Mouse (Mus musculus) right cerebral cortex, postnatal 36 days (tissue): ENCODE data around the gene Bcl11b.
A peak's percentile ranks its signal among the peaks of the same experiment; 100 is the strongest.

ENCODE experiments used
- DNase-seq, 2 experiments: peaks; one replicate each; pipeline ENCODE4 v3.0.0; 2022; ENCODE audit warnings: low spot score in 2 of 2, mixed read lengths in 1 of 2

Gene Bcl11b

DNA sequence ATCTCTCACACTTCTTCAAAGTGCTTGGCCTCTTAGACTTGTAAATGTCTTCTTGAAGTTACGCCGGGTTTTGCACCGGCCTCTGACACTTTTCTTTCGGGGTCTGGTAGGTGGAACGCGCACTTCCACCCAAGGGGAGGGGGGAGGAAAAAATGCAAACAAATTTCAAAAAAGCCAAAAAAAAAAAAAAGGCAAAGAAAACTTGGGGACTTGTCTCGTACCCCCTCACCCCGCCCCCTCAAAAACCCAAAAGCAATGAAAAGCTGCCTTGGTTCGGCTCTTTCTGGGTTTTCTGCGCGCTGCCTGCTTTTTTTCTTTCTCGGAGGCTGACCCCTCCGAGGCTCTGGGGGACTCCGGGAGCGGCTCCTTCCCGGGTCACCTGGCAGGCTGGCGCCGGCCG is at the start of gene Bcl11b:
Gene Bcl11b, minus strand, starts transcription at position 120 of the 400 bp plus-strand sequence.
- DNase-seq: no peak

DNA sequence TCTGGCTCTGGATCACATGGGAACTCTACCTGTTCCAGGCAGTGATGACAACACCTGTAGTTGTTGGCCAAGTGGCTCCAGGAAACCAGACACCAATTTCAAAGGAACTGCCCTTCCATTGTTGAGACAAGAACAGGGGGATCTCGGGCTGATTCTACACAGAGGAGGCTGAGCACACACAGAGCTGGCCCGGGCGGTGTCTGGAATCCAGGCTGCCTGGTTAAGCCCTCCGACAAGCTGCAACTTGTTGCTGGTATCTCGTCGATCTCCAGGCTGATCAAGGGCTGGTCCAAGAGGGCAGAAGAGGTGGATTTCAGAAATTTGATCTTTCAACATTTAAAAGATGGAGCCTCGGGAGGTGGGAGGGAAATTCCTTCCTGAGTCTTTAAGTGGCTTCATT is 47.6 kb upstream of the Bcl11b start:
- DNase-seq: no peak

DNA sequence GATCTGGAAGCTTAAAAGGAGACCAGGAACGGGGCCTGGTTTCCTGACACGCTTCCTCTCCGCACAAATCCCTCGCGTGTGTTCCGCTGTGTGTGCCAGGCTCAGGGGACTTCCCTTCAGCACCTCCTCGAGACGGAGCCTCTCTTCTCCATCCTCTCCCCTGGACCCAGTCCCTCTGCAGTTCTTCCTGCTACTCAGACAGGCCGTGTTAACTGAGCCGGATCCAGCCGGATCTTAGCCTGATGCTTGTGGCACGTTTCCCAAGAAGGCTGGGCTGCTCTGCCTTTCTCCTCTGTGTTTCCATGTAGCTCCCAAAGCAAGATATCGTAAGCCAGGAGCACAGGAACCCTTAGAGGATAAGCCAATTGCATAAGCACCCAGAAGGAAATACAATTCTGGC is 46.2 kb upstream of the Bcl11b start:
- peak in 1 of 2 experiments; percentile 17 for DNase-seq

DNA sequence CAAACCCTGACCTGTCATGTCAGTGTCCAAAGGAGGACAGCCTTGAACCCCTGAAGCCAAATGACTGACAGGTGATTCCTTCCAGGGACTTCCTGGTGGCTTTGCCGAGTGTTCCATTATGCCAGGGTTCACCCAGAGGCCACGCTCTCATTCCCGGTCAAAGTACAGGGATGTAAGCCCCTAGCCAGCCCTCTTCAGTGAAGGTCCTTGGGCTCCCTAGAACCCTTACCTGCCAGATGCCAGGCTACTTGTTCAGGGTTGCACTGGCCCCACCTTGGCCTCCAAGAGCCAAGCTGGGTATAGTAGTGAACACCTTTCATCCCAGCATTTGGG is 38.8 kb upstream of the Bcl11b start:
- no peak for DNase-seq

DNA sequence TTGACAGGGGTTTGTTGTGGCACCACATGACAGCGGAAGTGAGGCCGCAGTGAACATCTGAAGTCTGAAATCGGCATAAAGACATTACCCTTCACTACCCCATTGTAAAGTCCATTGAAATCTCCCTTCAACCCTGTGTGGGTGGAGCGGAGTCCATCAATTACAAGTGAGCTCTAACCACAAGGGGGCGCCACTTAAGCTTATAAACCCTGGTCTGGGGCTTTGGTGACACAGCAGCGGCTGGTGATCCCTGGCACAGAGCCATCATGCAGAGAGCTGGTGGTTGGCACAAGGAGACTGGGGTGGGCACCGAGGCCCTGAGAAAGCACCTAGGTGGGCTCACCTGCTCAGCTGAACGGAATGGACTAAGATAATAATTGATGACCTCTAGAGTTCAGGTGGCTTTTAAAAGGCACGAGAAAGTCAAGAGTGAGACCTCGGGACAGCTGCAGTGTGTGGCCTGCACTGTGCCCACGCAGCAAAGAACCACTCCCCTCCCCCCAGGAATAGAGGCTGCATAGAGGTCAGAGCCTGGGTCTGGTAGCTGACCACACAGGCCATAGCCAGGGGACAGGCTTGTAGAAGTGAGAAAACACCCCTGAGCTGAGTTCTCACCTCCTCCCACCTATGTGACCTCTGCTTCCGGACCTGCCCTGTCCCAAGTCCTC is 38.3 kb upstream of the Bcl11b start:
- peak; percentile 23 to 42 for DNase-seq

DNA sequence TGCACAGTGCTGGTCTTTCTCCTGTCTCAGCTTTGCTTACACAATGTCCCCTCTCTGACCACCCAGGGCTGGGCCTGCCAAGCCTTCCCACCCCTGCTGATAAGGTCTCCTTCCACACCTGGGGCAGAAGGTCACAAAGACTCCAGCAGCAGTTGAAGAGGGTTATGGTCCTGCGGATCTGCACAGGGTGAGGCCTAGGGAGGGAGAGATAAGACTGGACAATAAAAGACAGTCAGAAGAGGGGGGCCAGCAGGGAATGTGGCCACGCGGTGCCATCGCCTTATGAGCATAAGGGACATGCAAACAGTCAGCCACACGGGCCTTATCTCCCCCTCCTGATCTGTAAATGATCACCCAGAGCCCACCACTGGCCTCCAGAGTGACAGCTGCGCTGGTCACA is 34.0 kb upstream of the Bcl11b start:
- DNase-seq: no peak

DNA sequence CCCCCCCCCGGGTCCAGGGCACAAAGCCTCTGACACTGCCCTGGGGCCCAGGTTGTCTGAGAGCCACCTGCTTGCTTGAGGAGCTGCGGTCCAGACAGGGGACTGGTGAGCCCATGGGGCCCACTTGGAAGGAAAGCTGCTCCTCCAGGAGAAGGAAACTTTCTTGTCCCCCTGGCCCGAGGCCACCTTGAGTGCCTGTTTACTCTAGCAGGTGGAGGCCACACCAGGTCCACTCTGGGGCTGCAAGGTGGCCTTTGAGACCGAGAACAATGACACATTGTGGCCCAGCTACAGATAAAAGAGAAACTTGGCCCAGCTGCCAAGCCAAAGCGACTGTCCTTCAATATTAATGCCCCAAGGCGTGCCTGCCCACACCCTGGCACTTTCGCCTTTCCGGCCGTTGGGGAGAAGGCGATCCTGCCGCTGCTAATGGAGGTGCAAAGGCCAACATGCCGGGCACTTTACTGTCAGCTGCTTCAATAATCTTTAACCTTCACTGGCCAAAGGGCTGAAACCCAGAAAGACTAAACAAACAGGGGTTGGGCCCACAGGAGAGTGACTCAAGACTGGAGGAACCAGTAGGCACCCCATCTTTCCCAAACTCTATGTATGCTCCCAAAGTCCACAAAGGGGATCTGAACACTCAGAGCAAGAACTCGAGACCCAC is 32.1 kb upstream of the Bcl11b start:
- no peak for DNase-seq

DNA sequence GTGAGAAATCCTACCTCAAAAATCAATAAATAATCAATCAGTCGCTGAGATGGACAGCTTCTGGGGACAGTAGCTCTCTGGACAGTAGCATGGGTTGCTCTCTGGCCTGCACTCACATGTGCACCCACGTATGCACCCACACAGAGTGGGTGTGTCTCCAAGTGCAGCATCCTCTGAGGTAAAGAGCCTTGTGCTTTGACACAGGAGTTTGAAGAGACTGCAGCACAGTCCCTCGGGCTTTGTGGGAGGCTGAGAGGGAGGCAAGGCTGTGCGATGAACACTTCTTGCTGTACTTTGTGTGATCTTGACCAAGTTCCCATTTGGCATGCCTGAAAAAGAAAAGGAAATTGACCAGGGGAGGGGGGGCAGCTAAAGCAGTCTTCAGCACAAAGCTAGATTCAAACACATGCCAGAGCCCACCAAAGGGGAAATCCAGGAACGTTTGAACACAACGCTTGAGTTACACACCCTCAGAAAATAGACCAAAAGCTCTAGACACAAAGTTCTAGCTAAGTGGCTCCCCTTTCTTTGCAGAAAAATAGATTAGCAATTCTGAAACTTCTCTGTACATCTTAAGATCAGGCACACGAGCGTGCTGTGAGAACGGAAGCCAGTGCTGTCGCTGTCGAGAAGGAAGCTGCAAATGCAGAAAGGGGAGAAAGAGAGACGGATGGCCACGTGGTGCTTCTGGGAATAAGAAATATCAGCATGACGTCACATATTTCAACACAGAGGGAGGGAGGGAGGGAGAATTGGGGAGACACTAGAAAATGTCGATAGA is 19.6 kb upstream of the Bcl11b start:
- DNase-seq: no peak

DNA sequence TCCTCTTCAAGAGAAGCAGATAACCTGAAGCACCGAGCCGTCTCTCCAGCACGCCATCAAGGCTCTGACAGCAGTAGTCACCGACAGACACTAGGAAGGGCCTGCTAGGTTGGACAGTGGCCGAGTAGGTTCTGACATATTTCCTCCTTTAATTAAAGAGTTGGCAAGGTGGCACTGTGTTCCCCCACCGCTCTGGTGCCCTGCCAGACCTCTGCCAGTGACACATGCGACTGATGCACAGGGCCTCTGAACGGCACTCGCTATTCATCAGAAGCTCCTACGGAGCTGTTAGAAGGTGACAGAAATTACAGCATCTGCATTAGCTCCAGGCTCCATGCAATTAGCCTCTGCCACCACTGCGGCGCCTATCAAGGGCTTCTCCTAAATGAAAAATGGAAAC is 8.6 kb upstream of the Bcl11b start:
- no peak for DNase-seq

DNA sequence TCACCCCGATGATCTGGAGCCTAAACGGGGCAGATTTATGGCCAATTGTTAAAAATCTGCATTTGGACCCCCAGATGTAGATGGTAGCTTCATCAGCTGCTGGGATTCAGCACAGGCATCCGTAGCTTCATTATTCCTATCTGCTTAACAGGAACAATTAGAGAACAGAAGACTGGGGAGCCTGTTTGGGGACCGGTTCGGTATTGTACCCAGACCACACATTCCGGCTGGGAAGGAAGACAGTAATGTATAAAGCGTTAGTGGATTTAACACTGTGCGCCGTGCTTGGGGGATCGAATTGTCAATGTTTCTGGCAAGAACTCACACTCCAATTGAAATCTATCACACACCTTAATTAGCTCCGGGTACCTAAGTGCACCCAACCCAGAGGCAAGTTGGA is 6.9 kb upstream of the Bcl11b start:
- no peak for DNase-seq

DNA sequence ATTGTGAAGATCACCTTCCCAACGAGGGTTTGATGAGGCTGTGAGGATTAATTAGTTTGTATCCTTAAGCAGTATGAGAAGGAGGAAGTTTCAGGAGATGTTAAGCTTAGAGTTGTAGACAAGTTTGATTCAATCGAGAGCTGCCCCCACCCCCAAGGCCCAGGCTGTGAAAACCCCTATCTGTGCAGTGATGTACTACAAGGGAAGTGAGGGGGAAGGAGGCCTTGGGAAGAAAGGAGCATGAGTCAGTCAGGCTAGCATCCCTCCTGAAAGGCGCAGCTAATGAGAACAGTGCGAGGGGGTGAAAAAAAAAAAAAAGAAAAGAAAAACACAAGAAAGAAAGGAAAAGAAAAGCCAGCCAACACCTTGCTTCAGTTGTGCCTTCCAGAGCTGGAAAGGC is 5.8 kb upstream of the Bcl11b start:
- no peak for DNase-seq

DNA sequence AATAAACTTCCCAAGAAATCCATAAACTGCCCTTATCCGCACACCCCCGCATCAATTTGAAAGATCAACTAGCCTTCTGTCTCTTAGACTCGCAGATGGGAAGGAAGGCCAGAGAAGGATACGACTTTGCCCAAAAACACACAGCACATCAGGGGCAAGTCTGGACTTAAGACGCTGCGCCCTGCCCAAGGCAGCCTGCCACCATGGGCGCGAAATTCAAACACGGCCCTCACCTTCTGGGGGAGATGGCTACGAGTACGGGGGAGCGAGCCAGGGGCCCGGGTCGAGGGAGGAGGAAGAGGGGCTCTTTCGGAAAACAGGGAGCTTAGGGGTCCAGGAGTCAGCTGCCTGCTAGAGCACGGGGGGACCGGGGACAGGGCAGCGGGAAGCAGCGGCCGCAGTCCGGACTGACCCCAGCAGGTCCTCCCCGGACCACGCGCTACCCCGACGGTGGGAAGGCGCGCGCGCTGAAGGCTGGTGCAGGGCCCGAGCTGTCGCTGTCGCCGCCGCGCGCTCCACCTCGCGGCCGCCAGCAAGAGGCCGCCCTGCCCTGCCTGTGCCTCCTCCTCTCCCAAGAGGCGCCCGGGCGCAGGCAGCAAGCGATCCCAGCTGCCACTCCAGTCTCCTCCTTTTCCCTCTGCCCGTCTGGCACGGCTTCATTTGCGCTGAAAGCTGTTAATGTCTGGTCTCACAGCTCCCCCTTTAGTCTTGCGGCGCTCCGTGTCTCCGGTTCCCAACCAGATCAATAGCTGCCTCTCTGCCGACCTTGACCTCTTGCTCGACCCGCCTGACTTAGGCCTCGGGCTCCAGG is 2.6 kb upstream of the Bcl11b start:
- peak; percentile 55 to 64 for DNase-seq

DNA sequence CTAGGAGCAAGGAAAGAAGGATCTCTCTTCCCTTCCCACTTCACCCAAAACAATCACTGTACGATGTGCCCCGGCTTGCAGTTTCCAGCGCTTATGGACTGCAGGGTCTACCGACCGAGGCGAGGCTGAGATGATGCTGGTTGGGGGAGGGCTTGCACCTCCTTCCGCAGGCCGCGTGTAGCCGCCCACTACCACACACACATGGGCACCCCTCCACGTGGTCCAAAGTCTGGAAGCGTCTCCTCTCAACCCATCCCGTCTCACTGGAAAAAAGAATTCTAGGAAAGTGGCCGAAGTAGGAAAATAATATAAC is 2.0 kb upstream of the Bcl11b start:
- no peak for DNase-seq

DNA sequence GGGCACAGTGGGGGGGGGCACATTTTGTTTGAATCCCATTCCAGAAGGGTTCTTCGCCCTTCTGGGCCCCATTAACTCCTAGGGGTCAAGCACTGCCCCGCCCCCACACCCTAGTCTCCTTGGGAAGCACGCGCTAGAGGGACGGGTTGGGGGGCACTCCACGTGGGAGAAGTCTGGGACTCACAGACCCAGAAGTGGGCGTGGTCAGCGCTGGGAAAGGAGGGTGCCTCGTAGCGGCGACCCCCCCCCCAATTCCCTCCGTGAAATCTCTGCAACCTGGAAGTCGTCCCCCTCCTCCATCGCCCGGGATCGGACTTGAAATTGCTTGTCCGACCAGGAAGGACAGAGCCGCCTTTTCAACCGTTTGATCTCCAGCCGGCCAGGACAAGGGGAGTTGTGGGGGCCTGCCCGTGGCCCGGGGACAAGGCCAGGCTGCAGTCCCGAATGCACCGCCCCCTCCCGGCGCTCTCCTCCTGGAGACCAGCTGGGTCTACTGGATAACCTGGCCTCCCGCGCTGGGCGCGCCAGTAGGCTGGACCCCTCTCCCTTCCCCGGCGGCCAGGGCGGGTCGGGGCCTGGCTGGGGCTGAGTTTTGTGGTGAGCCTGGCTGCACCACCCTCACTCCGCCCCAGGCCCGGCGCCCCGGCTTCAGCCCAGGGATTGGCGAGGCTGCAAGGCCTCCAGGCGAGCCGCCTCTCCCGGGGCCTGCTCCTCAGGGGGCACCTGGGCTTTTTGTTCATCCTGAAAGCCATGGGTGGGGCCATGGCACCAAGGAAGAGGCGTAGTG is 1.5 kb upstream of the Bcl11b start:
- no peak for DNase-seq

DNA sequence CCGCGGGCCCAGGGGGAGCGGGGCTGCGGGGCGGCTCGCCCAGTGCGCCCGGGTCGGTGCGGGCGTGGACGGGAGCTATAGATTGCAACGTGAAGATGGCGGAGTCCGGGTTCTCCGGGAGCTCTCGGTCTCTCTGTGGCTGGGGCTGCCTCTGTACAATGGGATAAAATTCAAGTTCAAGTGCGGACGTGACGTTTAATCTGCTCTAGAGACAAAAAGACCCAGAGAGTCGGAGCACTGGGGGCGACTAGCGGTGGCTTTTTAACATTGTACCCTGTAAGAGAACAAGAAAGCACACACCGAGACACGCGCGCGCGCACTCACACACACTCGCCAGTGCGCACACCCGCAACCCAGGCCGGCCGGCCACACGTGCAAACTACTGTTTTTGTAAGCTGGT is 526 bp upstream of the Bcl11b start:
- peak; percentile 78 to 81 for DNase-seq

DNA sequence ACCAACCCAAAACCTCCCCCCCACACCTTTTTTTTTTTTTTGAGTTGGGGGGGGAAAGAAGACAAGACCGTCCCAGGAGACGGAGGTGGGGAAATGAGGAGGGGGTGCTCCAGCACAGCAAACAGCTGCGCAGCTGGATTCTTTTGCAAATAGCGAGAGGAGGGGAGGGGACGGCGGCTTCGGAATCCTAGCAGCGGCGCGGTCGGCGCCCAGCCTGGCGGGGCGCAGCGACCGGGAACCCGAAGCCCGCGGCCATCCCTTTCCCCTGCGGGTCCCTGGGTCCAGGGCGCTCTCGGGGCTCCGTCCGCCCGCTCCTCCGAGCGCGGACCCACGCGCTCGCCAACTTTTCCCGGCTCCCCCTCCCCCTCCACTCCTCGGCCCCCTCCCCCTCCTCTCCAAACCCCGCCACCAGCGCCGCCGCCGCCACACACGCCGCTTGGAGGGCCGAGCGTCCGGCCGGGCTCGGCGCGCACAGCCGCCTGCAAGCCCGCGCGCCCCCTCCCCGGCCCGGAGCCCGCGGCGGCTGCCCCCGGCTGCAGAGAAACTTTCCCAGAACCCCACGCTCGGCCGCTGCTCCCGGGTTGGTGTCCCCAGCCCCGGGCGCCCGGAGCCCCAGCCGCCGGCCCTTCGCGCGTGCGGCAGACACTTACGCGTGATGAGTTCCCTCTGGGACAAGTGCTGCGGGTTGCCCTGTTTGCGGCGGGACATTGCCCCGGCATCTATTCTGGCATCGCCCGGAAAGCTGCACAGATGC is 789 bp downstream of the Bcl11b start:
- DNase-seq: no peak

DNA sequence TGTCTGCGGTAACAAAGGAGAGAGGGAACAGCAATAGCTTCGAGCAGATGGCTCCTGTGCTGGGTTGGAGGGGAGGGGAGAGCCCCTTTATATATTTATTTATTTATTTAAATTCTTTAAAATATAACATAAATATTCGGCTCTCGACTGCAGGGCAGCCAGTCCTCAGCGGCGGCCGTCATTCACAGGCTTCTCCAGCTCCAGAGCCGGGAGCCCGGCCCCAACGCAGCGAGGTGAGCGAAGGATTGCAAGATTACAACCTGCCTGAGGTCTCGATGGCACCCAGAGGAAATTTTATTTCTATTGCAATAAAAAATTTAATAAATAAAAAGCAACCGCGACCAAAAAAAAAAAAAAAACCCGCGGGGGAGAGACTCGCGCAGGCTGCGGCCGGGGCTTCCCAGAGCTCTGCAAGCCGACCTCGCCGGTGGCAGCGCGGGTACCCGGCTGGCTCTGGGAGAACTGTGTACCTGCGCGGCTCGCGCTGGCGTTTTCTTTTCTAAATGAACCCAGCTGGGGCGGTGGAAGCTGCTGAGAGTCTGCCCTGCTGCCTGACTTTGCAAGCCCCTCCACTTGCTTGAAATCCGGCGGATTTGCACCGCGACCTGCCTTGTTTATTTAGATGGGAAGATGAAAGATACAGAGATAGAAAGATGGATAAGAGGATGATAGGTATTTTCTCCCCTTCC is 1.6 kb downstream of the Bcl11b start:
- no peak for DNase-seq

DNA sequence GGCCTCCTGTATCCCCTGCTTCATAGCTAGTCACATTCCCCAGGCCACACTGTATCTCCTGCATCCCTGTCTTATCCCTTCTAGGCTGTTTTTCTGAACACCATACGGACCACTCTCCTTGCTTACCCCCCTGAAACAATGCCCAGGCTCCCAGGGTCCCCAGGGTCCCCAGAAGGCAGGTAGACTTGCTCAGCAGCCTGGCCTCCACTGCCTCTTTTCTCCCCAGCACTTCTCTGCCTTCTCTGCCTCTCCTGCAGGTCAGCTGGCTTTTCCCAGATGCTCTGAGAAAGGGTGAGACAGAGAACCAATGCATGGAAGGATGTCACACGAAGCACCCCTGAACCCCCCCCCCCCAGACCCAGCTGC is 2.7 kb downstream of the Bcl11b start:
- no peak for DNase-seq

DNA sequence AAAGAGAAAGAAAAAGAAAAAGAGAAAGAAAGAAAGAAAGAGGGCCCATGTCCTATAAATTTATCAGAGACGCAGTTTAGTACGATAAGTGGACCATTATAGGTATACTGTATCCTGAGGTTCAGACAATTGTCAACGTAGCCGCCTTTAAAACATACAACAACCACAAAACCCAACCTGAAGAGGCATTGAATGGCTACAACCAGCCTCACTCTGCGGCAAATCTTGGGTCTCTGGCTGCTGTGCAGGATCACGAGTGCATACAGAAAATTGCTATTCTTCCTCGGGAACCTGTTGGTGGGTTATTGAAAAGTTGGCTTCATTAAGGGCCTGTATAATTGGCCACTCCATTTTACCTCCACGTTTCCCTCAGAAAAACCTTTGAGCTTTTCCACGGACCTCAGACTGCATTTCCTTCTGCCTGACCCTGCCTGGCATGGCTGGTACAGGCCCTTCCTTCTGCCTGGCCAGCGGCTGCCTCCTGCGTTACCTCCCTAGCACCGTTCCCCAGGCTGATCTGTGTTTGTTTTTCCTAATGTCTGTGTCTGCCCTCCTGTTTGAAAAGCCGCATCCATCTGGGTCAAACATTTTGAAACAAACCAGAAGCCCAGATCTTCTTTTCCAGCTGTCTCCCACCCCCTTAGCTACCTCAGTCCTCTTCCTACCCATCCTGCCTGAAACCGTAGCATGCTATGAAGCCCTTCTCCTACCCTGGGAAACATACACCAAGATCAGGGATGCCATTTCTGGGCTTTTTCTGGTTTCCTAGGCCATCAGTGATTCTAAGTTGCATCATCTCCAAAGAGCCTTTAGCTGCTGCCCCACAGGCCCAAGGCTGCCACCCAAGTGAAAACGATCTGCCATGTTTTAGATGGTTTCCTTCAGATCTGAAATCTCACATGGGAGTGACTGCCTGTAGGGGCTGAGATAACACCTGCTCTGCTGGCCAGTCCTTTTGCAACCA is 3.4 kb downstream of the Bcl11b start:
- DNase-seq: no peak
